Mouse (Mus musculus) adrenal gland, postnatal 10 days (tissue): ENCODE measurements around the gene Agpat4. TPM values are rescaled to one million over a fixed set of nuclear protein-coding genes. Genes with fewer than 3 reads are reported as not detected.
"Not testable (repeated sequence)": the region's sequence is repeated elsewhere in the genome, so short reads cannot be mapped to it uniquely, and the experiment has no call there.

ENCODE experiments used
- DNase-seq: peaks from one replicate; pipeline ENCODE4 v3.0.0; 2021; ENCODE audit warnings: mixed read lengths
- total RNA-seq, 2 experiments: library from RNA; stranded (reverse); gene quantifications; 2 replicates each; pipeline ENCODE4 v1.2.3; 2021

The Agpat4 gene
- total RNA-seq, 2 experiments from 2014 or later: 19.9 to 21.0 TPM

DNA sequence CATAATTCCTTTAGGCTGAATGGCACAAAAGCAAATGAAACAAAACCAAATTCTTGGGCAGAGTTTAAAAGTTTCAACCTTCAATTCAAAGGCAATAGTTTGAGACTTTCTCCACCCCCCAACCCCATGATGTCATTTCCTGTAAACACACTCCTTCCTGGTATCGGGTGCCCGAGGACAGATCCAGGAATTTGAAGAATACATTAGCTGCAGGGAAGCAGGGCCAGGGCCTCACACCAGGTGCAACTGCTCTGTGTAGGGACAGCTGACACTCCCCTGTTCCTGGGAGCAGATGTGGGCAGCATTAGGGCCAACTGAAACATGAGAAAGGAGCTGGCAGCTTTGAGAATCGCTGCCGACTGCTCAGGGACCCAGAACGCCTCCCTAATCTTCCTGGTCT, 76.6 kb downstream of the Agpat4 start:
- DNase-seq: no peak

DNA sequence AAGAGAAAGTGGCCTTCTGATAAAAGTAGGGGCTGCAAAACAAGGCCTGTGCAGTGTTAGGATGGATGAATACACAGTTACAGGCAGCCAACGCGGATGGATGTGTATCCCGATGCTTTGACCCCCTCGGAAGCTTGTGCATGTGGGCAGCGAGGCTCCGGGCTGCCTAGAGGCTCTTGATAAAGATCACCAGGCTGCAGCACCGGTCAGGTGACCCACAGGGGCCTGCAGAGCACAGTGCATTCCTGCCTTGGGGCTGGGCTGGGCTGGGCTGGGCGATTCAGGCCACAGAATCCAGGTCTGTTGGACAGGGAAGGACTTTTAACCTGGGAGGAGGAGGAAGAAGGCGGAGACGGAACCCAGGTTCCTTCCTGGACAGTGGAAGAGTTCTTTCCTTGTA, 77.1 kb downstream of the Agpat4 start:
- DNase-seq: no peak

DNA sequence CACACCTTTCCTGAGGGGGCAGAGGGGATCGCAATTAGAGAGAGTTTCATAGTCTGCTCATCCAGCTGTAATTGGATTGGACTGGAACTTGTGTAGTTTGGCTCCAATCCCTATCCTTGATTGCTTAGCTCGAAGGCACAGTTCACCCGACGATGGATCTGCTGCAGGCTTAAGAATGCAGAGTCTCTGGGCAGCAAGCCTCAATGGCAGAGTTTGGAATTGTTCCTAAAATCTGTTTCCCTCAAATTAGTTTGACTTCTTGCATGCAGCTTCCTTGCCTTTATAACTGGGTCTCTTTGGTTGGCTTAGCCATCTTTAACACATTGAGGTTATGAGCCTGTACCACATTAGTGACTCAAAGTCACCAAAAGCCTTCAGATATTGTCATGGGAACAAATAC, 81.4 kb downstream of the Agpat4 start:
- DNase-seq: no peak

DNA sequence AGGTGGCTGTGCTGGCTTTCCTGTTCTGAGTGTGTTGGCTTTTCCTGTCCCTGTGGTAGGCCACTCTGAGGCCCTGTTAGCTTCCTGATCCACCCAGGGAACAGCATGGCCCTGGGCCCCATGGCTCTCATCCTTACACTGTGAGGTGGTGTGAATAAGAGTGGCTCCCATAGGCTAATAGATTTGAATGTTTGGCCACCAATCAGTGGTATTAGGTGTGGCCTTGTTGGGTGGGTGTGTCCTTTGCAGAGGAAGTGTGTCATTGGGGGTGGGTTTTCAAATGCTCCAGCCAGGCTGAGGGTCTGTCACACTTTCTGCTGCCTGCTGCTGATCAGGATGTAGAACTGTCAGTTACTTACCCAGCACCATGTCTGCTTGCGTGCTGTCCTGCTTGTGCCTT, 82.6 kb downstream of the Agpat4 start:
- DNase-seq: no peak

DNA sequence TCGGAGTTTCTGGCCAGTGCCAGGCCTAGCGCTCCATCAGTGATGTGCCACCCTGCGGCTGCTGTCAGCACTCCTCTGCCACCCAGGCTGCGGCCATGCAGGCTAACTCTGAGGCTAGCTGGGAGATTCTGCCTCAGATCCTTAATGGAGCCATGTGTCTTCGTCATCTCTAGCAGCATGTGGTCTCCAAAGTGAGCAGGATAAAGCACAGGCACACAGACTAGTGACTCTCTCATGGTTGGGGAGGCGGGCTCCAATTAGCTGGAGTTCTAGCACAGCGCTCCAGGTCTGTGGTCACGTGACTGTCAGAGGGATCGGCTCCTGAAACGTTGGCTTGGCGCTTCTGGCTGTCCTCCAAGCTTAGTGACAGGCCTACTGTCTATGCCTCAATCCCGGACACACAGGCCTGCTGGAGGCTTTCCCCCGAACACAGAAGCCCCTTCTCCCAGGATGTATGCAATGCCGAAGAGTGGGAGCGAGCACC, 85.0 kb downstream of the Agpat4 start:
- DNase-seq: no peak

DNA sequence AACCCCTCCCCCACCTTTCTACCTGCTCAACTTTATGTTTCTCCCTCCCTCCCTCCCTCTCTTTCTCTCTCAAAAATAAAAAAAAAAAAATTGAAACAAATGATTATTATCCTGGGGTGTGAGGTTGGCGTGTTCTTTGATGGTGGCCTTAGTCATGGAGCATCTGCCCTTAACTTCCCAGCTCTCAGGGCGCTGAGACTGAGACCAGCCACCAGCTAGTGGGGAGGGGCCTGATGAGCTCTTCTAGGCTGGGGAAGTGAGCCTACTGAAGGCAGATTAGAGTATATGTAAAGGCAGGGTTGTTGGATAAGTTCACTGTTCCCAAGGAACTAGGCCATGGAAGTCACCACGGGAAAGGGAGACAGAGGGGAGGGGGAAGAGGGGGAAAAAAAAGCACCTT, 85.7 kb downstream of the Agpat4 start:
- DNase-seq: no peak

DNA sequence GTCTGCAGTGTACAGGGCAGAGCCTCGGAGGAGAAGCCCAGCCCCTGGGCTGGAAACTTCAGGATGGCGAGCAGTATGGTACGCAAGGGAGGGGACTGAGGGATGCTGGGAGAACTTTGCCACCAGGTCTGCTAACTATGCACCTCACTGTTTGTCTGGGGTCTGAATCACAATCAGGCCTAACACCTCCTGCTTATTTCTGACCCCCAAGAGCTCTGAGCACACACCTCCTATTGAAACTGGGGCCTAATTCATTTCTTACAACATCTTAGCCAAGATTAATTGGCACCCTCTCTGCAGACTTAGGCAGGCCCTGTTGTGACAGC, 86.1 kb downstream of the Agpat4 start:
- DNase-seq: no peak

DNA sequence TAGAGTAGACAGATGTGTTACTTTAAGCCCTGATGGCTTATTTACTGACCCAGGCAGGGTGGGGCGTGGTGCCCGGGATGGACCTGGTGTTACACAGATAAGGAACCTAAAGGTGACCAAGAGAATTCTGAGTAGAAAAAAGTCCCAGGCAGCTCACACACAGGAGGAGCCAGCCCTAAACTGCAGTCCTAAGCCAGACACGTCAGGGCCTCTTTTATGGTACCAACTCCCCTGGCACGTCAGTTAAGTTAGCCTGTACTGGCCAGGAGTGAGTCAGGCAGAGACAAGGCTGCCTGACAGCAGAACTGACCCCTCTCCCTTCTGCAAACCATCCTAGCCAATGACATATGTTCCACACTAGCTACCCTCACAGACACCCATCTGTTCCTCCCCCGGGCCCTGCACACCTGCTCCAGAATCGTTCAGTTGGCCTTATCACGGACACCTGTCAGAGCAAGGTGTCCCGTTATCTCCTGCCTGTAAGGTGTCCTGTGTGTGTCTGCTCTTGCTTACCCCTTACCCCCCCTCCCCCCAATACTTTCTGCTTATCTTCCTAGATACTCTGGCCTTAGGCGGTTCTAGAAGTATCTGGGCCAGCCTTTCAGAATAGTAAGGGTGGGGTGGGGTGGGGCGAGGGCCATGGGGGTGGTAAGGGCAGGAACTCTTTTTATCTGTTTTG, 86.7 kb downstream of the Agpat4 start:
- DNase-seq: no peak

DNA sequence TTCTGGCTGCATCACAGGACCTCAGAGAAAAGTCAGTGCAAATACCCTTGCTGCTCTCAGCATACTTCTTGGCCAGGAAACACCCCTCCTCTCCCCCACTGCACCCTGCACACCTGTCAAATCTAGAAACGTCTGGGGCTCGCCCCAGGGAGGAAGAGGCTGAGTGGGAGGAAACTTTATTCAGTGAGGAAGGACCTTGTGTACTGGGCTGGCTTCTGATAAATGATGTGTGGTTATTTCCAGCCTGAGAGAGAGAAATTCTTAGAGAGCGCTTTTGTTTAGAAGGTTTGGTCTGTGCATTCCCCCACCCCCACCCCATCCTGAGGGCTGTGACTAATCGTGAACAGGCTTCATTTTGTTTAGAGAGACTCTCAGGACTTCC, 87.2 kb downstream of the Agpat4 start:
- DNase-seq: no peak

DNA sequence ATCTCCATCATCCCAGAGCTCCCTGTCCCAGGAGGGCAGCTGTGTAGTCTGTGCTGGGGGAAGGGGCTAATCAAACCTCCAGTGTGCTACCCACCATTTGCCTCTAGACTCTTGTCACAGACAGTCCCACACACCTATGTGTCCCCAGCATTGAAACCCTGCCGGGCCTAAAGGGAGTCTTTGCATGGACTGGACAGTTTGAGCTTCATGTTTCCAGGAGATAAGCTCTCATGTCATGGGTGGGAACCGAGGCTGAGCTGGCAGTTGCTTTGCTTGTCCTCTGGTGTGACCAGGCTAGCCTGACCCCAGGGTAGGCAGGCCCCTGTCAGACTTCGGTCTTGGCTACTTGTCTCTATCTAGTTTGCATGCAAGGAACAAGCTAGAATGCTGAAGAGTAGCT, 87.7 kb downstream of the Agpat4 start:
- no peak for DNase-seq

DNA sequence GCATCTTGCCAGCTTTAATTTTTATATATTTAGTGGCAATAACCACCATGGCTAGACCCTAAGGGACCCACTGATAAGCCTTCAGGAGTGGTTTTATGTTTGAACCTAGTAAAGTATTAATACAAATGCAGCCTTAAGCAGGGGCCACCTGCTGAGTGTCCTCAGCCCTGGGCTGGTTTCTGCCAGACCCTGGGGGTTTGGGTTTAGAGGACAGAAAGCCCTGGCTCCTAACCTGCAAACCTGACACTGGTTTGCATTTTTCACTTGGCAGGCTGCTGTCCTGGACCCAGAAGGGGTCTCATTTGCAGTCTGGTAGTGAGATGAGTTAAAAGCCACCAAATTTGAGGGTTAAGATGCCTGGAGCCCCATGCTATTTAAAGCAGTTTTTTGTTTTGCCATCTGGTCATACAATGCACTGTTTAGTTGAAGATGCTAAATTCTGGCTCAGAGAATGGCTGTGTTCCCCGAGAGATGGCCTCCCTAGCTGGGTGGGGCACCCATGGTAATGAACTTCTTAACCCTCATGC, 88.6 kb downstream of the Agpat4 start:
- DNase-seq: no peak

DNA sequence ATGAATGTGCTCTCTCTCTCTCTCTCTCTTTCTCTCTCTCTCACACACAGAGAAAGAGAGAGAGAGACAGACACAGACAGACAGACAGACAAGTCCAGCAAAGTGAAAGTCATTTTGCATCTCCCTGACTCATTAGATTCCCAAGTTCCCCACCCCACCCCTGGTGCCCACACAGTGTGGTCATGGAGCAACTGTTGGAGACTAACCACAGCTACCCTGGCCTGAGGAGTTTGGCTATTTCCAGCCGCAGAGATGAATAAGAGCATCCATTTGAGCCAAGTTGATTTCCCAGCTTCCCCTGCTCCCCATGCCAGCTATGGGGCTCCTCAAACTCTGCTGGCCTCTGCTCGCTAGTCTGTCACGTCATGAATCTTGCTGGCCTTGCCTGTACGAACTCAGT, 91.0 kb downstream of the Agpat4 start:
- DNase-seq: no peak

DNA sequence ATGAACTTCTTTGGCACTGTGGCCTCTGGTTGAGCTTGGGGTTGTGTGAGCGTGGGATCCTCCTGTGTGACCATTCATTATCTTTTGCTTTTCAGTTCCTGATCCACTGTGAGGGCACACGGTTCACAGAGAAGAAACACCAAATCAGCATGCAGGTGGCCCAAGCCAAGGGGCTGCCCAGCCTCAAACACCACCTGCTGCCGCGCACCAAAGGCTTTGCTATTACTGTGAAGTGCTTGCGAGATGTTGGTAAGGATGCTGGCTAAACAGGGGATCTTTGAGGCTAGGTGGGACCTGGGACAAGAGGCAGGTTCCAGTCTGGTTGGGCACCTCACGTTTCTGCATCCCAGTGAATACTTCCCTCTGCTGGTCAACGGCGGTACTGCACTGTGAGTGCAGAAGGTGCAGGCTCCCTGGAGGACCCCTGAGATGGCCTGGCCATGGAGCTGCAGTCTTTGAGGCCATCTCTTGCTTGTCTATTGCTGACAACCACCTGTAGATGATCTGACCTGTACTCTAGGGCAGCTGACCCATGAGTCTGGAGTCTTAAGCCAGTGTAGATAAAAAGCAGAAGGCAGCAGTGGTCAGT, 92.1 kb downstream of the Agpat4 start:
- DNase-seq: peak; percentile 93

DNA sequence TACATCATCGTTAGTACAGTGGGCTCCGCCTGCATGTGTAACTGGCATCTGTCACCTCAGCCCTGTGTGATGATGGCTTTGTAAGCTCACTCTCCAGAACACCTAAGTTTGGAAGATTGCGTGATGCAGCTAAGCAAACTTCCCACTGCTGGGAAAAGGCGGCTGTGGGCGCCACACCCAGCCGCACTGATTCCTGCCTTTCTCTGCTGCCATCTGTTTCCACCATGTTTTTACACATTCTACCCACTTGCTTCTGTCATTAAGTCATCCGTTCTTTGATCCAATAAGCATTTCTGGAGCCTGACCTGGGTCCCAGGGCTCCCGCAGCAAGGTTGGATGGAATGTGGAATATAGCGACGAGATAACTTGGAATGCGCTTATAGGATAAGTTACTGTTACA, 93.4 kb downstream of the Agpat4 start:
- no peak for DNase-seq

DNA sequence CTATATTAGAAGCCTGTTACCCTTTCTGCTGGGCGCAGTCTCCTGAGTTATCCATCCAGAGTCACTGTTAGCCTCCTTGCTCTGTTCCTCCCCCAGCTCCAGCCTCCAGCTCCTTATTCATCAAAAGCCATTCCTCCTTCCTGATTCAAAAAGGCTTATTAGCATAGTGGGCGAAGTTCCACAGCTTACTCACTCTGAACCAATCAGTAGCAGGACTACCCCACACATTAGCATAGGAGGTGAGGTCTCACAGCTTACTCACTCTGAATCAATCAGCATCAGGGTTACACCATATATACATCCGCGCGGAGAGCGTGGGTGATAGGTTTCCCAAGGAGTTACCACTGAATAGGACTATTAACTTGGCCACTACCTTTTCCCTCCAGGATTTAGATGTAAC, 93.8 kb downstream of the Agpat4 start:
- no peak for DNase-seq

DNA sequence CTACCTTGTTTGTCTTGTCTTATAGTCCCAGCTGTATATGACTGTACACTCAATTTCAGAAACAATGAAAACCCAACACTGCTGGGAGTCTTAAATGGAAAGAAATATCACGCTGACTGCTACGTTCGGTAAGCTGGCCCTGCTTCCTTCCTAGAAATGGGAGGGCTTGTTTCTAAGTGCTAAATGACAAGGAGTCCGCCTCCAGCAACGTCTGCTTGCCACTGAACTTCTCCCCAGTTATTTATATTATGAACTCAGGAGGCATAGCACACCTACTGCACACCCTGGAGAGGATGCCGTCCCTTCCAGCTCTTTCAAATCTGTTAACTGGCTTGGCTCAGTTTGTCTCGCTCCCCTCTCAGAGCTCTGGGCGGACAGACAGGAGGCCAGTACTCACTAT, 94.9 kb downstream of the Agpat4 start:
- no peak for DNase-seq

DNA sequence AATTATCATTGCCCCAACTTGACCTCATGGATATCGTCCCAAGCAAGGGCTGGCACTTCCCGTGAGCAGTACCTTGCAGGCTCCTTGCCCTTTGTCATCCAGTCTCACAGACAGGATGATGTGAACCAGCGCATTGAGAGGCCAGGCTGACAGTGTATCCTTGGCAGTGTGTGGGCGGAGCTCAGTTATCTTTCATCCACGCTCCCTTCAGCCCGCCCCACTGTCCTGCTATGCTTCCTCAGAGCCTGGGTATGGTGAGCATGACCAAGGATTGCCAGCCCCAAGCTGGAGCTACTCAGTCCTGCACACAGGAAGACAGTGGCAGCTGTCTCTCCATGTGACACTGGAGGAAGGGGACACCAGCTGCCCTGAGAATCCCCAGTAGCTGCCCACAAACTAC, 97.7 kb downstream of the Agpat4 start:
- peak; percentile 39 for DNase-seq

DNA sequence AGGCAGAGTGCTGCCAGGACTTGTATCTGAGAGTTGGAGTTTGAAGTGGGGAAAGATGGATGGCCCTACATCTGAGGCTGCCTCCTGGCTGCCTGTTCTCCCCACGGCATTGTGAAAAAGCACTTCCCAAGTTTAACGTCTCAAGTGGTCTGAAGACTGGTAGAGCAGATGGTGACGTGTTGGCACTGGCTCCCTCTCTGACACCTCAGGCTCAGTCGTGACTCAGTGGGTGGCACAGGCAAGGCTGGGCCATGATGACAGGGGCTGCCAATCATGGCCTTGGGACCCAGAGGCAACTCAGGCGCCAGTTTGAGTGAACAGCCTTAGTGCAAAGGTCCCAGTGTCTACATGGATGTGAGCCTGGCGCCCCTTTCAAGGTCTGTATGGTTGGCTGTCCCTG, 103.4 kb downstream of the Agpat4 start:
- peak; percentile 62 for DNase-seq

DNA sequence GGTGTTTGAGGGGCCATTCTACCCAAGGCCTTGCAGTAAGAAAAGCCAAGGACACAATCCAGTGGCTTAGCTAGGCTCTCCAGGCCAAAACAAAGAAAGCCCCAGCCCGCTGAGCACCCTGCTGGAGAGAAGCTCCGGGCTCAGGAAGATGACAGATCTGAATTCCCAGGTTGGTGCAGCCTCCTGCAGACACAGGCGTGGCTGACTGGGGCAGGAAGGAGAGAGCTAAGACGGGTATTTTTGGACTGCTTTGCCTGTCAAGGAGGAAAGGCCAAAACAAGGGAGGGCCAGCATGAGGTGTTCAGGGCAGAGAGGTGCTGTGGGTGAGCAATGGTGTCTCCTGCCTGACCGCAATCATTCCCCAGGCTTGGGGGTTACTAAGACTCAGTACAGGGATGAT, 105.2 kb downstream of the Agpat4 start:
- no peak for DNase-seq

DNA sequence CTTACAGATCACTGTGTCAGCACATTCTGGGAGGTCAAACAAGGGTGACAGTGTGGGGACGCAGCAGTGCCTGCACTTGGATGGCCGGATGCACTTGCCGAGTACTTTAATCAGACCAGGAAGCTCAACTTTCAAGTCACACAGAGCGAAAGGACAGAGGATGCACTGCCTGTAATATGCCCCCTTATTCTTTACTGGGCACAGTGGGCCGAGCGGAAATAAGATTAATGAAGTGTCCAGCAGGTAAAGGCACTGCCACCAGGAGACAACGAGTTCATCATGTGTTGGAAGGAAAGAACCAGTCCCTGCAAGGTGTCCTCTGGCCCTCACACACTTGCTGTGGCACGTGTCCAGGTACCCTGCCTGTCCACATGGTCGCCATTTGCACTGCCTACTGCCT, 105.6 kb downstream of the Agpat4 start:
- DNase-seq: no peak

DNA sequence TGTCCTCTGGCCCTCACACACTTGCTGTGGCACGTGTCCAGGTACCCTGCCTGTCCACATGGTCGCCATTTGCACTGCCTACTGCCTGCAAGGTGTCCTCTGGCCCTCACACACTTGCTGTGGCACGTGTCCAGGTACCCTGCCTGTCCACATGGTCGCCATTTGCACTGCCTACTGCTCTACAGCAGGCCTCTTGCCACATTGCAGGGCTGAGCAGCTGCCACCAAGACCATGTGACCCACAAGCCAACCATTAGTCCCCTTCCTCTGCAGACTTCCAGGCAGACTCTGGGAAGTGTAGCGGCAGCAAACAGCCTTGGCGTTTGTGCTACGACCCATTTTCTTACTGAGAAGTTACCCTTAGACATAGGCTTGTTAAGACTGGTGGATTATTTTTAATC, 106.0 kb downstream of the Agpat4 start:
- not testable (repeated sequence) for DNase-seq

DNA sequence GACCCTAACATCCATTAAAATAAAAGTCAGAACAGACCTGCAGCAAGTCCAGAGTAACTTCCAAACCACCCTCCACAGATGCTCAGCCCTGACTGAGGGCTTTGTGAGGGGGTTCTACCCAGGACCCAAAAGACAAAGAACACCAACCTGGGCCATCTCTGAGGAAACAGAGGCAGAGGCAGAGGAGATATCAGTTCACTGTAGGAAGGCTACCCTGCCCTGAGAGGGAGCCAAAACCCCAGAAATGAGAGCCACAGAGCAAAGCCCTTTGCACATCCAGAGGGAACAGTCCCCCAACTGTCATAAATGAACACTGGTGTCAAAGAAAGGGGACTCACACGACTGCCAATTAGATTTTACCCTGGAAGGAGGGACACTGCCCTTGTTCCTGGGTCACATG, 106.7 kb downstream of the Agpat4 start:
- DNase-seq: no peak

DNA sequence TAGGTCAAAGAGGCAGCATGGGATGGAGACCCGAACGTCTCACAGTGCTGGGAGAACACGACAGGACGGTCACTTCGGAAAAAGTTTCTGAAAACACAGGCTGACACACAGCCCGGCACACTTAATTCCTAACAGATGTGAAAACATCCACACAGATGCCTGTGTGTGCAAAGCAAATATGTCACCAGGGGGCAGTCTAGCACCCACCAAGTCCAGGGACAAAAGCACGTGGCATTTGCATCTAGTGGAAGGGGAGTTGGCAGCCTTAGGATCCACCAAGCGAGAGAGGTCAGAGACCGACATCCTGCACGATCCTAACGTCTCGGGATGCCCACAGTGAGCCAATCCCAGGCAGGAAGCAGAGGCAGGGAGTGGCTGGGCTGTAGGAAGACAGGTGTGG, 108.0 kb downstream of the Agpat4 start:
- peak; percentile 46 for DNase-seq

DNA sequence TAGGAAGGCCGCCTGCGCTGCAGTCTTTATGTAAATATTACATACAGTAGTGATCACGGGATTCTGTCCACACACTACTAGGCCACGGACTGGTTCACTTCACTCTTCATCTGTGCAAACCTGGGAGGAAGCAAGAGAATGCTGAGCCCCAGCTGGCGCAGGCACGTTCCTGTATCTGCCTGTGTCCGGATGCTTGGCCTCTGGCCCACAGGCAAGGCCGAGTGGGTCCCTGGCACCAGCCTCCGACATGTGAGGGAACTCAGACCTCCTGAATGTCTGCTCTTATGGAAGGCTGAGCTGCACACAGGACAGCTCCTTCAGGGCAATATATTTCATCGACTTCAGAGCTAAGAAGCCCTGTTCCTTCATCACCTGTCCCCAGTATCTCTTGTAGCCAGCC, 109.5 kb downstream of the Agpat4 start:
- DNase-seq: no peak
